Mouse (Mus musculus) macrophage (primary cell): Measurements from ENCODE around the gene Top2b. TPM values are rescaled to one million over a fixed set of nuclear protein-coding genes. Genes with fewer than 3 reads are reported as not detected.

ENCODE experiments used
- H3K27ac ChIP-seq: fragments of 350-480 bp; formaldehyde crosslinking; 2 replicates; pipeline ENCODE4 v1.9.0; 2021
- H3K36me3 ChIP-seq: fragments of 350-480 bp; formaldehyde crosslinking; 2 replicates; pipeline ENCODE4 v1.9.0; 2021; ENCODE audit errors: inconsistent target
- H3K4me3 ChIP-seq: fragments of 350-480 bp; formaldehyde crosslinking; 2 replicates; pipeline ENCODE4 v1.9.0; 2021; ENCODE audit errors: inconsistent target
- H3K79me2 ChIP-seq: fragments of 350-480 bp; formaldehyde crosslinking; 2 replicates; pipeline ENCODE4 v1.9.0; 2021; ENCODE audit errors: inconsistent target
- WGBS: methylation state at CpG from one replicate; pipeline ENCODE4 v1.1.7; 2026; ENCODE audit warnings: inconsistent platforms; ENCODE audit not compliant: missing documents; 5-methylcytosine and 5-hydroxymethylcytosine counted together
- polyA plus RNA-seq: library from polyadenylated mRNA; stranded (reverse); fragments of 250-400 nt; gene quantifications from 3 replicates; pipeline ENCODE4 v1.2.4, GENCODE M21; 2018; ENCODE audit warnings: inconsistent platforms

Top2b gene
- polyA plus RNA-seq, 1 experiment from 2014 or later: 70.2 TPM

GRCm38 (mm10) chr14:16439385-16440126 is 74.6 kb downstream of the Top2b start:
- no peak overlapping the region for H3K27ac ChIP-seq
- WGBS: 93% methylated on average over 6 of the region's 6 CpGs

GRCm38 (mm10) chr14:16444859-16445258 is 79.9 kb downstream of the Top2b start:
- H3K27ac ChIP-seq: no peak overlapping the region
- H3K79me2 ChIP-seq: no peaks in the 10 kb centered on the region
- 87% methylated on average over 4 of the region's 4 CpGs for WGBS
- no peaks in the 10 kb centered on the region for H3K36me3 ChIP-seq
- no peak overlapping the region for H3K4me3 ChIP-seq

More at GRCm38 (mm10) chr14:16439385-16440126, 74.6 kb downstream of the Top2b start:
- Histone ChIP-seq H3K4me3 (no peak overlapping the region), H3K36me3 (no peaks in the 10 kb centered on the region), H3K79me2 (no peaks in the 10 kb centered on the region)

- H3K27ac ChIP-seq: no peak overlapping the region
These were observed 82.6 kb downstream of the Top2b start for GRCm38 (mm10) chr14:16447587-16447986.

GRCm38 (mm10) chr14:16448269-16448987 is 83.4 kb downstream of the Top2b start:
- H3K4me3 ChIP-seq: no peak overlapping the region
- no peaks in the 10 kb centered on the region for H3K36me3 ChIP-seq
- H3K79me2 ChIP-seq: no peaks in the 10 kb centered on the region
- WGBS: 44% methylated on average over 4 of the region's 4 CpGs
- H3K27ac ChIP-seq: no peak overlapping the region

More at GRCm38 (mm10) chr14:16447587-16447986, 82.6 kb downstream of the Top2b start:
- Histone ChIP-seq H3K36me3 (no peaks in the 10 kb centered on the region), H3K4me3 (no peak overlapping the region), H3K79me2 (no peaks in the 10 kb centered on the region)
- 43% methylated on average over 3 of the region's 3 CpGs for WGBS

GRCm38 (mm10) chr14:16478606-16479323 is 113.8 kb downstream of the Top2b start:
- Histone ChIP-seq H3K79me2 (no peaks in the 10 kb centered on the region), H3K36me3 (no peaks in the 10 kb centered on the region), H3K27ac (no peak overlapping the region), H3K4me3 (no peak overlapping the region)
- WGBS: 88% methylated on average over 1 of the region's 1 CpGs

- Histone ChIP-seq H3K27ac (no peak overlapping the region), H3K36me3 (no peaks in the 10 kb centered on the region), H3K79me2 (no peaks in the 10 kb centered on the region), H3K4me3 (no peak overlapping the region)
- WGBS: 87% methylated on average over 2 of the region's 2 CpGs
These were observed 114.5 kb downstream of the Top2b start for GRCm38 (mm10) chr14:16479521-16479920.

GRCm38 (mm10) chr14:16480621-16481020 is 115.6 kb downstream of the Top2b start:
- 96% methylated on average over 5 of the region's 6 CpGs for WGBS
- Histone ChIP-seq H3K36me3 (no peaks in the 10 kb centered on the region), H3K27ac (no peak overlapping the region), H3K4me3 (no peak overlapping the region), H3K79me2 (no peaks in the 10 kb centered on the region)

- H3K4me3 ChIP-seq: no peak overlapping the region
- H3K36me3 ChIP-seq: no peaks in the 10 kb centered on the region
- WGBS: 83% methylated on average over 8 of the region's 8 CpGs
- no peak overlapping the region for H3K27ac ChIP-seq
- no peaks in the 10 kb centered on the region for H3K79me2 ChIP-seq
These were observed 118.8 kb downstream of the Top2b start for GRCm38 (mm10) chr14:16483656-16484380.

Other genes starting within 250 kb of the Top2b start
- 23.3 to 25.1 TPM (median 24.8 TPM) in 3 replicates for gene Ngly1, start 115.9 kb upstream of the Top2b start, polyA plus RNA-seq
- 9.7 to 15.5 TPM (median 11.4 TPM) in 3 replicates for gene Oxsm, start 115.4 kb upstream of the Top2b start, polyA plus RNA-seq